Mouse (Mus musculus) kidney, embryonic 14.5 days (tissue): ENCODE results near the gene Creg2. TPM values are rescaled to one million over a fixed set of nuclear protein-coding genes. Genes with fewer than 3 reads are reported as not detected.

Experiments
- ATAC-seq: fragments of 200-750 bp; cut with Nextera tagmentation; 2 replicates; pipeline ENCODE4 v1.8.0; 2017; ENCODE audit warnings: moderate number of reproducible peaks, mild to moderate bottlenecking, moderate TSS enrichment, moderate library complexity; ENCODE audit not compliant: low FRiP score, low TSS enrichment
- H3K27ac ChIP-seq: fragments of 300-500 bp; sonication (generic); 2 replicates; pipeline ENCODE4 v1.5.1; 2014; ENCODE audit warnings: low read depth, mild to moderate bottlenecking, low read length, moderate library complexity, mixed read lengths
- H3K27me3 ChIP-seq: fragments of 300-500 bp; sonication (generic); 2 replicates; pipeline ENCODE4 v1.6.1; 2014; ENCODE audit warnings: mild to moderate bottlenecking, low read length; ENCODE audit not compliant: control insufficient read depth, insufficient read depth
- H3K36me3 ChIP-seq: fragments of 300-500 bp; sonication (generic); 2 replicates; pipeline ENCODE4 v1.6.1; 2014; ENCODE audit warnings: low read length, mixed read lengths; ENCODE audit not compliant: control insufficient read depth, insufficient read depth
- H3K4me1 ChIP-seq: fragments of 300-500 bp; sonication (generic); 2 replicates; pipeline ENCODE4 v1.6.1; 2014; ENCODE audit warnings: low read length, mixed read lengths; ENCODE audit not compliant: control insufficient read depth, insufficient read depth
- H3K4me2 ChIP-seq: fragments of 300-500 bp; sonication (generic); replicated peaks from 2 replicates; pipeline ENCODE4 v1.6.1; 2014; ENCODE audit warnings: low read depth, mild to moderate bottlenecking, low read length
- H3K4me3 ChIP-seq: fragments of 300-500 bp; sonication (generic); 2 replicates; pipeline ENCODE4 v1.5.1; 2014; ENCODE audit warnings: mild to moderate bottlenecking, low read length
- H3K9ac ChIP-seq: fragments of 300-500 bp; sonication (generic); 2 replicates; pipeline ENCODE4 v1.6.1; 2014; ENCODE audit warnings: low read depth, mild to moderate bottlenecking, low read length, moderate library complexity
- H3K9me3 ChIP-seq: fragments of 300-500 bp; sonication (generic); 2 replicates; pipeline ENCODE4 v1.6.1; 2016; ENCODE audit warnings: low read length; ENCODE audit not compliant: control insufficient read depth
- WGBS: fragments of 180-500 bp; shearing (Covaris S2); extraction: QIAGEN DNeasy Blood & Tissue Kit; methylation state at CpG from one replicate; pipeline ENCODE4 v1.1.7; 2014; 5-methylcytosine and 5-hydroxymethylcytosine counted together
- polyA plus RNA-seq: library from polyadenylated mRNA; unstranded; fragments of >200 nt; fragmentation: Nextera tagmentation; extraction: Ambion mirVana; gene quantifications from 2 replicates; pipeline ENCODE4 v1.2.1, GENCODE M21; 2014

Creg2 gene
- polyA plus RNA-seq, 1 experiment from 2014 or later = not detected

- Histone ChIP-seq H3K9me3 (no peaks in the 10 kb centered on the region), H3K36me3 (no peaks in the 10 kb centered on the region), H3K4me2 (no peak overlapping the region), H3K9ac (no peak overlapping the region), H3K27me3 (no peaks in the 10 kb centered on the region), H3K4me3 (no peak overlapping the region), H3K4me1 (0 out of 2 replicates have a peak, but pooled peaks cover 2% of the 10 kb centered on the region), H3K27ac (no peak overlapping the region)
- WGBS = 93% methylated on average over 5 of the region's 5 CpGs
- ATAC-seq = no peak
These were observed 28.2 kb downstream of the Creg2 start for GRCm38 (mm10) chr1:39623106-39623505.

DNA sequence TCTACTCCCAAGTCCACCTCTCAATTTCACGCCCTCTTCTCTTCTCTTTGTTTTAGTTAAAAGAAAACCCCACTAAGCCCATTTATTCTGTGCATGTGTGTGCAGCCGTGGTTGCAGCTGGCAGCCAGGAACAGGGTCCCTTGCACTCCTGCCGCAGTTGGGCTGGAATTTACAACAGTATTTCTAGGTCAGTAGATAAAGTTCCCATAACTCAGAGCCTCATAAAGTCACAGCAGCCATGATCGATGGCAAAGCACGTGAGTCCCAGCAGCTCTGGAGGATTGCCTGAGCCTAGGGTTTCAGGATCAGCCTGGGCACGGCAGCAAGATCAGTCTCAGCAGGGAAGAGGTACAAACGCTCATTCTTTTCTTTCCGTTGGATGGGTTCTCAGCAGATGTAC, 32.8 kb downstream of the Creg2 start:
- Histone ChIP-seq H3K27me3 (no peaks in the 10 kb centered on the region), H3K36me3 (no peaks in the 10 kb centered on the region), H3K9ac (no peak overlapping the region), H3K4me2 (no peak overlapping the region), H3K9me3 (no peaks in the 10 kb centered on the region), H3K4me3 (no peak overlapping the region), H3K27ac (no peak overlapping the region), H3K4me1 (0 out of 2 replicates have a peak, but pooled peaks cover 4% of the 10 kb centered on the region)
- 17% methylated on average over 8 of the region's 8 CpGs for WGBS
- ATAC-seq = peak; percentile 75

DNA sequence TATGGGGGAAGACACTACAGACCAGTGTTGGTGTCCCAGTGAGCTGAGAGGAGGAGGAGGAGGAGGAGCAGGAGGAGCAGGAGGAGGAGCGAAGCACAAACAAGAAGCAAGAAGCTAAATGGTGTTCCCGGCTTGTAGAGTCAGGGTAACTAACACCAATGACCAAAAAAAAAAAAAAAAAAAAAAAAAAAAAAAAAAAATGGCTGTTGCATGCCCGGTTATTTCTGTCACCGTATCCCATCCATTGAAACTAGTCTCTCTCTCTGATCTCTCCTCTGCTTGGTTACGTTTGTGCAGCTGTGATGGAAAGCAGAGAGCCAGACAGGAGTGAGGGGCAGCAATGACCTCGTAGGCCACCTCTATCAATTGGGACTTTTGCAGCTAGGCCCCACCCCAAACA, 35.7 kb downstream of the Creg2 start:
- H3K36me3 ChIP-seq = no peaks in the 10 kb centered on the region
- no peak for ATAC-seq
- no peak overlapping the region for H3K27ac ChIP-seq
- no peaks in the 10 kb centered on the region for H3K27me3 ChIP-seq
- WGBS = 60% methylated on average over 6 of the region's 6 CpGs
- H3K4me3 ChIP-seq = no peak overlapping the region
- no peak overlapping the region for H3K4me2 ChIP-seq
- no peaks in the 10 kb centered on the region for H3K9me3 ChIP-seq
- H3K4me1 ChIP-seq = 0 out of 2 replicates have a peak, but pooled peaks cover 10% of the 10 kb centered on the region
- H3K9ac ChIP-seq = no peak overlapping the region

DNA sequence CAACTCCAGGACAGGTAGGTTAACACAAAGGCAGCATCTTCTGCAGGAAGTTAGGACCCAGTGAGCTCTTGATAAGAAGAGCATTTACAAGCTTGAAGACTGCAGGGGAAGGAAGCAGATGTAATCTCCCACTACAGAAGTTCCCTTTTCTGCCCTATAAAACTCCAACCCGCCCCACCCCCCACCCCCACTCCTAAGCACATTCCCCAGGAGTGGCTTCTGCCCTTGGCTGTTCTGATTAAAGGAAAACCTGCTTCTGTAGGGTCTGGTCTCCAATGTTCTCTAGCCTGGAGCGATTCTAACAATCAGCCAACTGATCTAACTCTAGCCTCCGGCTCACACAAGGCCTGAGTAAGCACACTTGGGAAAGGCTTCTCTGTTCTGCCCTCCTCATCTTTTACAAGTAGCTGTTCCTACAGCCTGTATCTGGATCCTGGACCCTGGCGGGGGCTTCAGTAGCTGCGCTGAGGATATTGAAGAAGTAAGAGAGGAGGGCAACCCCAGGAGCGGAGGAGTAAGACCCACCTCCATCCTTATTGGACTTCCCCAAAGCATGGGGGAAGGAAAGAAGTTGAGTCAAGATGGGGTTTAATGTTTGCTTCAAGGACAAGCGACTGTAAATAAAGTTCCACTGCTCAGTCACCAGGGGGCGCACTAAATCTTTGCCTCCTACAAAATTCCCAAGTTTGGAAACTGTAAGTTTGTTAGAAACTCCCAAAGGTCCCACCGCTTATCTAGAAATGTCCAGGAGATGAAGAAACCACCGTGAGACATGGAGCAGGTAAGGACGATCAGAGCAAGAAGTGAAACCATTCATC, 36.6 kb downstream of the Creg2 start:
- Histone ChIP-seq H3K27ac (no peak overlapping the region), H3K4me3 (no peak overlapping the region), H3K9ac (no peak overlapping the region), H3K9me3 (no peaks in the 10 kb centered on the region), H3K4me1 (0 out of 2 replicates have a peak, but pooled peaks cover 10% of the 10 kb centered on the region), H3K36me3 (no peaks in the 10 kb centered on the region), H3K27me3 (no peaks in the 10 kb centered on the region), H3K4me2 (no peak overlapping the region)
- ATAC-seq = no peak
- WGBS = 19% methylated on average over 11 of the region's 11 CpGs

GRCm38 (mm10) chr1:39613061-39613460, 38.2 kb downstream of the Creg2 start:
- no peak overlapping the region for H3K9ac ChIP-seq
- H3K36me3 ChIP-seq = no peaks in the 10 kb centered on the region
- H3K4me2 ChIP-seq = no peak overlapping the region
- H3K9me3 ChIP-seq = no peaks in the 10 kb centered on the region
- H3K4me3 ChIP-seq = no peak overlapping the region
- no peaks in the 10 kb centered on the region for H3K27me3 ChIP-seq
- WGBS = 69% methylated on average over 3 of the region's 3 CpGs
- H3K27ac ChIP-seq = no peak overlapping the region
- ATAC-seq = no peak
- peaks cover 18% of the 10 kb centered on the region; the same call in 1 of the 2 replicates for H3K4me1 ChIP-seq

GRCm38 (mm10) chr1:39612491-39612890, 38.8 kb downstream of the Creg2 start:
- Histone ChIP-seq H3K4me2 (no peak overlapping the region), H3K9me3 (no peaks in the 10 kb centered on the region), H3K4me1 (peaks cover 16% of the 10 kb centered on the region; the same call in 1 of the 2 replicates), H3K4me3 (no peak overlapping the region), H3K27me3 (no peaks in the 10 kb centered on the region), H3K36me3 (no peaks in the 10 kb centered on the region), H3K27ac (no peak overlapping the region), H3K9ac (no peak overlapping the region)
- no peak for ATAC-seq
- 58% methylated on average over 5 of the region's 5 CpGs for WGBS

- ATAC-seq = no peak
- WGBS = 10% methylated on average over 8 of the region's 8 CpGs
- Histone ChIP-seq H3K9me3 (no peaks in the 10 kb centered on the region), H3K4me1 (peaks cover 16% of the 10 kb centered on the region; the same call in 1 of the 2 replicates), H3K27me3 (no peaks in the 10 kb centered on the region), H3K36me3 (no peaks in the 10 kb centered on the region), H3K4me3 (no peak overlapping the region), H3K4me2 (no peak overlapping the region), H3K9ac (no peak overlapping the region), H3K27ac (no peak overlapping the region)
These were observed 42.7 kb downstream of the Creg2 start for GRCm38 (mm10) chr1:39608534-39608933.

DNA sequence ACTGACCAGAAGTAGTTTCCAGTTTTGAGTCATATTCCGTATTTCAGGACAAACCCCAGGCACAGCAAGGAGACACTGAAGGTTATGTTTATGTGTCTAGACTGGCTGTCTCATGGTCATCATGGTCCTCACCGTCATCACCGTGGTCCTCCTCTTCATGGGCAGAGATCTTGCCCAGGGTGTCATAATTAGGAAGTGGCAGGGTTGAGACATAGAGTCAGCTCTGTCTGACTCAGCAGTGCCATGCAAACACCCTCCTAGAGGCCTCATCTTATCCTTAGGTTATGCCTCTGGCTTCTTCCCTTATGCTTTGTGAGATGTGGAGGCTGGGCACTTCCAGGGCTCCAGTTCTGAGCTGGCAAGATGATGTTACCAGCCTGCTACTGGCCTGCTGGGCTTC, 48.8 kb downstream of the Creg2 start:
- peaks cover 6% of the 10 kb centered on the region; the same call in 1 of the 2 replicates for H3K9me3 ChIP-seq
- H3K27ac ChIP-seq = no peak overlapping the region
- 92% methylated on average over 3 of the region's 3 CpGs for WGBS
- H3K4me3 ChIP-seq = no peak overlapping the region
- no peaks in the 10 kb centered on the region for H3K36me3 ChIP-seq
- no peaks in the 10 kb centered on the region for H3K4me1 ChIP-seq
- H3K4me2 ChIP-seq = no peak overlapping the region
- ATAC-seq = no peak
- H3K9ac ChIP-seq = no peak overlapping the region
- no peaks in the 10 kb centered on the region for H3K27me3 ChIP-seq

DNA sequence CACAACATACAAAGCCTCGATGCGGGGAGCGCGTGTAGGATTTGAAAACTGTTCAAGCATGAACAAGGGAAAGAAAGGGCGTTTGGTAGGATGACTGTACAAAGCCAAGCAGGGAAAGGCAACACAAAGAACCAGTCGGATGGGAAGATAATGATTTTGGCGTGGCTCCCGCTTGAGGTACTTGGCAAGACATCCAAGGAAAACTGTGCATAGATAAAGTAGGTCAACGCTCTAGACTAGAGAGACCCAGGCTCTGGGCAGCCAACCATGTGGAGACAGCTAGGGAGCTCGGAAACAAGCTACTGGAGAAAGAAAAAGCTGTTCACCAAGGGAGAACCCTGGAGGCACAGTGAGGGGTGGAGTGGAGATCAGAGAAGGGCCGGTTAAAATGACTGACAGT, 52.5 kb downstream of the Creg2 start:
- Histone ChIP-seq H3K9me3 (peaks cover 6% of the 10 kb centered on the region; the same call in 1 of the 2 replicates), H3K4me1 (no peaks in the 10 kb centered on the region), H3K4me2 (no peak overlapping the region), H3K36me3 (no peaks in the 10 kb centered on the region), H3K4me3 (no peak overlapping the region), H3K9ac (no peak overlapping the region), H3K27ac (no peak overlapping the region), H3K27me3 (no peaks in the 10 kb centered on the region)
- WGBS = 75% methylated on average over 11 of the region's 11 CpGs
- no peak for ATAC-seq
